Mouse (Mus musculus): ENCODE measurements around the gene Cyth1.

Cyth1 gene

GRCm38 (mm10) chr11:118248150-118249011, at the start of gene Cyth1:
Gene Cyth1, minus strand, starts transcription at chr11:118248592.
- DNase-seq: peak; percentile 98

- DNase-seq: no peak
These were observed 49.6 kb upstream of the Cyth1 start for GRCm38 (mm10) chr11:118297967-118298366.

- DNase-seq: no peak
These were observed 46.6 kb upstream of the Cyth1 start for GRCm38 (mm10) chr11:118295026-118295425.

GRCm38 (mm10) chr11:118292671-118293070, 44.3 kb upstream of the Cyth1 start:
- DNase-seq: no peak

GRCm38 (mm10) chr11:118289999-118290889, 41.9 kb upstream of the Cyth1 start, which contains the start of gene Usp36:
Gene Usp36, minus strand, starts transcription at chr11:118290244.
- DNase-seq: peak; percentile 100

GRCm38 (mm10) chr11:118289562-118289961, 41.2 kb upstream of the Cyth1 start:
- no peak for DNase-seq

- peak; percentile 51 for DNase-seq
These were observed 40.7 kb upstream of the Cyth1 start for GRCm38 (mm10) chr11:118289037-118289511.

GRCm38 (mm10) chr11:118287573-118287972, 39.2 kb upstream of the Cyth1 start:
- no peak for DNase-seq

- no peak for DNase-seq
These were observed 38.0 kb upstream of the Cyth1 start for GRCm38 (mm10) chr11:118286434-118286833.

GRCm38 (mm10) chr11:118285791-118286190, 37.4 kb upstream of the Cyth1 start:
- peak; percentile 30 for DNase-seq

GRCm38 (mm10) chr11:118280218-118280617, 31.8 kb upstream of the Cyth1 start:
- no peak for DNase-seq

GRCm38 (mm10) chr11:118276328-118276727, 27.9 kb upstream of the Cyth1 start:
- DNase-seq: no peak

GRCm38 (mm10) chr11:118275092-118275491, 26.7 kb upstream of the Cyth1 start:
- no peak for DNase-seq

- DNase-seq: no peak
These were observed 21.4 kb upstream of the Cyth1 start for GRCm38 (mm10) chr11:118269827-118270226.

GRCm38 (mm10) chr11:118266666-118267046, 18.3 kb upstream of the Cyth1 start:
- no peak for DNase-seq

- DNase-seq: no peak
These were observed 17.8 kb upstream of the Cyth1 start for GRCm38 (mm10) chr11:118266044-118266665.

GRCm38 (mm10) chr11:118265621-118266020, 17.2 kb upstream of the Cyth1 start:
- no peak for DNase-seq

- DNase-seq: no peak
These were observed 14.8 kb upstream of the Cyth1 start for GRCm38 (mm10) chr11:118263146-118263545.

- DNase-seq: no peak
These were observed 11.7 kb upstream of the Cyth1 start for GRCm38 (mm10) chr11:118260081-118260480.

- DNase-seq: no peak
These were observed 11.2 kb upstream of the Cyth1 start for GRCm38 (mm10) chr11:118259580-118259979.

- DNase-seq: no peak
These were observed 8.0 kb upstream of the Cyth1 start for GRCm38 (mm10) chr11:118256371-118256770.

- peak; percentile 95 for DNase-seq
These were observed 6.0 kb upstream of the Cyth1 start for GRCm38 (mm10) chr11:118254159-118254951.

Data from cerebellum, adult 9-11 months (tissue).